Mouse (Mus musculus): ENCODE results near the gene Krtap29-1.

GRCm38 (mm10) chr11:100008336-100008735 is 29.5 kb upstream of the Krtap29-1 start:
- no peak for TF ChIP-seq CTCF (IDR thresholded peaks at IDR 0.05 in 2 of 3, conservative IDR thresholded peaks at IDR 0.05 in 1 of 3; ENCODE audit: control insufficient read depth in 1 of 3, insufficient read depth in 1 of 3, low read depth in 2 of 3, low read length in 3 of 3, poor library complexity in 1 of 3, severe bottlenecking in 1 of 3)
- TF ChIP-seq JUND (IDR thresholded peaks at IDR 0.05; ENCODE audit: low read depth, low read length) = no peak
- no peak for TF ChIP-seq POLR2A (IDR thresholded peaks at IDR 0.05; ENCODE audit: control insufficient read depth in 1 of 2, insufficient read depth in 1 of 2, low read depth in 1 of 2, low read length in 2 of 2, poor library complexity in 1 of 2)
- no peak for TF ChIP-seq KAT2A (conservative IDR thresholded peaks at IDR 0.05; ENCODE audit: low read depth, low read length)
- TF ChIP-seq MAZ (IDR thresholded peaks at IDR 0.05; ENCODE audit: low read depth, low read length) = no peak
- no peak for TF ChIP-seq EP300 (IDR thresholded peaks at IDR 0.05; ENCODE audit: low read depth in 1 of 2, low read length in 2 of 2)
- no peak for TF ChIP-seq MYB (IDR thresholded peaks at IDR 0.05; ENCODE audit: low read depth, low read length)
- TF ChIP-seq USF1 (IDR thresholded peaks at IDR 0.05; ENCODE audit: low read depth, low read length) = no peak
- TF ChIP-seq GABPA (IDR thresholded peaks at IDR 0.05; ENCODE audit: low read depth, low read length) = no peak
